Mouse (Mus musculus): ENCODE measurements at regions not wholly inside any gene's neighbourhood (a gene's known extent, or its start where the extent isn't known, plus 50 kb on each side); places are given as distances from the start of the nearest gene placed in this dataset.

DNA sequence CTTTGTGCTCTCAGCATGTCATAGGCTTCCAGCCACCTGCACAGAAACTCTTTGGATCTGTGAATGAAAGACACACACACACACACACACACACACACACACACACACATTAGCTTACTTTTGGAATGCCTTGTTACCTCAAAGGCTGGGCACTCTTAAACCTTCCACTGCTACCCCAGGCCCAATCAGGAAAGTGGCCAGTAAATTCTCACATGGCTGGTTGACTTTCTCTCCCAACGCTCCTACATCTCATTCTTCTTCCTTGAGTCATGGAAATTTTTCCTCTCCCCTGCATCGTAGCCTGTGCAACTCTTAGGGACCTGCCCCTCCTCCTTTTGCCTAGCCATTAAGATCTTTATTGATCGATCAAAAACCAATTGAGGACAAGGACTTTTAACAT, 465.3 kb upstream of the Cpeb2 start:
- no peak for DNase-seq (ENCODE audit: low spot score in 2 of 2)

DNA sequence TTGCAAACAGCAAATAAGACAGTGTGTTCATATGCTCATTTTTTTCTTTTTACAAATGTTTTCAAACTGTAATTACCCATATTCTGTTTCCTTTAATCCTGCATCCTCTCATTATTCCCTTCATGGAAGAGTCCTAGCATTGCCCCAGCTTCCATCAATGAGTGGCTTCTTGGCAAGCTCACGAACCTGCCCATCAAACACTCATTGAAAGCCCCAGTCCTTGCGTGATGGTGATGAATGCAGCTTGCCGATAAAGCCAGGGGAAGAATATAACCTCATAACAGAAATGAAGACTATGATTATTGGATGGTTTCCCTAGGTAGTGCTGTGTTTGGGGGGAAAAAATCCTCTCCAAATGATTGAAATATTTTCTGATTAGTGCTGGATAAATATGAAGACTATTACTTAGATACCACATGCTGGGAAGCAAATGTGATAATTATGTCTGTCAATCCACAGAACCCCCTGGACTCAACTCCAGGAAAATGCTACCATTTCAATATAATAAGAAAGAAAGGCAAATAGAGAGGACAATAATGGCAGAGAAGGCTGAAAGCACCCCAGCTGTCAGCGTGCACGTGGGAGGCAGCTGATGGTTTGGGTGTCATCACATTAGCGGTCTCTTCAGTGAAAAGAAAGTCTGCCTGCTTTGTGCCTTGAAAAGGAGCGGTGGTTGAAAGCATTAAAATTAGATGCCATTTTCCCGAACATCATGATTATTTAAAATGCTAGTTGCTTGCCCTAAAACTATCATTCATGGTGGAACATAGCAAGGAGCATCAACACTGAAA, 455.7 kb upstream of the Cpeb2 start:
- peak in 1 of 2 experiments; percentile 11 for DNase-seq (ENCODE audit: low spot score in 2 of 2)

DNA sequence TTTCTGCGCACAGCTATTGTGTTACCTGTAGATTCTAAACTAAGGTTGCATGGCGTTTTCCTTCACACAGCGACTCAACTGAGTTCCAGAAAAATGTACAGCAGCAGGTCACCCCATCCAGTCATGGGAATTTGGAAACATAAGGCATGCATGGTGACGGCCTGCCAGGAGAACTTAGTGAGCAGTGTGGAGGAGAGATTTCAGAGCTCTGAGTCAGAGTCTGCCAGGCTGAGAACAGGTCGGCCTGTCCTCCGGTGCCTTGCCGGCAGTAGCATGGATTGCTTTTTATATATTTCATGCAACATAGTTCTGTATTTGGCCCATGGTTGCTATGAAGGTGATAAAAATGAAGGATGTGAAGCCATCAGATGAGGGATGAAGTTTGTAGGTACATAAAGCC, 427.0 kb upstream of the Cpeb2 start:
- peak in 1 of 2 experiments; percentile 6 for DNase-seq (ENCODE audit: low spot score in 2 of 2)

Measured in layer of hippocampus, adult 8-10 months (tissue).